Mouse (Mus musculus): Measurements from ENCODE around the gene Trim46. TPM values are rescaled to one million over a fixed set of nuclear protein-coding genes. Genes with fewer than 3 reads are reported as not detected.

Gene Trim46
- polyA plus RNA-seq (2015; fragmentation: Nextera tagmentation; extraction: Ambion mirVana): 2.7 and 3.3 TPM in 2 replicates

DNA sequence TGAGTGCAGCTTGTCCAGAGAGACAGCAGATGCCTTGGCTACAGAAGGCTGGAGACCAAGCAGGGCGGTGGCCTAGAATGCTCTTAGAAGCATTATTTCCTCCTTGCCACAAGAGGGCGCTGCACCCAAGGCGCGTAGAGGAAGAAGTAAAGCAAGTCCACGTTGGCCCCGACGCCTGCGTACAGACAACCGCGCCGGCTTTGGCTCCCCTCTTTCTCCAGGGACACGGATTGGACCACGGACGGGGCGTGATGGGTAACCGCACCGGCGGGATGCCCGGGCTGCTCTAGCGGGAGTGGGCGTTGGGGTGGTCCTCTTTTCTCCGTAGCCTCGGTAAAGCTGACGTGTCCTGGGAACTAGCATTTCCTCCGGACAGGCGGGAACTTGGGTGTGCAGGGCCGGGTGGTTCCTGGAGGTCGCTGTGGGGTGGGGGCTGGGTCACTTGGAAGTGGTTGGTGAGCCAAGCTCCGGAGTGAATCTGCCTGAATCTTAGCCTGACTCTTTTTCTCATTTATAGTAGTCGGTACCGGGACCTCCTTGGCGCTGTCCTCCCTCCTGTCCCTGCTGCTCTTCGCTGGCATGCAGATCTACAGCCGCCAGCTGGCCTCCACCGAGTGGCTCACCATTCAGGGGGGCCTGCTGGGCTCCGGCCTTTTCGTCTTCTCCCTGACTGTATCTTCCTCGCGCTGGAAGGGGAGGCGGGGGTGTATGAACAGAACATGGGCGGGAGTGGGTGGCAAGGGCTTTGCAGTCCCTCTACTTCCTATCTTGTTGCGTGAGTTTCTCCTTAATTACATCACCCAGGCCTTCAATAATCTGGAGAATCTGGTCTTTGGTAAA is at the start of gene Trim46:
Gene Trim46 (minus strand): TSS at position 49 of the 840 bp plus-strand sequence.
- WGBS: under 1% methylated on average over 42 of the region's 42 CpGs
- ATAC-seq (ENCODE audit: low FRiP score, low TSS enrichment): peak; percentile 62

DNA sequence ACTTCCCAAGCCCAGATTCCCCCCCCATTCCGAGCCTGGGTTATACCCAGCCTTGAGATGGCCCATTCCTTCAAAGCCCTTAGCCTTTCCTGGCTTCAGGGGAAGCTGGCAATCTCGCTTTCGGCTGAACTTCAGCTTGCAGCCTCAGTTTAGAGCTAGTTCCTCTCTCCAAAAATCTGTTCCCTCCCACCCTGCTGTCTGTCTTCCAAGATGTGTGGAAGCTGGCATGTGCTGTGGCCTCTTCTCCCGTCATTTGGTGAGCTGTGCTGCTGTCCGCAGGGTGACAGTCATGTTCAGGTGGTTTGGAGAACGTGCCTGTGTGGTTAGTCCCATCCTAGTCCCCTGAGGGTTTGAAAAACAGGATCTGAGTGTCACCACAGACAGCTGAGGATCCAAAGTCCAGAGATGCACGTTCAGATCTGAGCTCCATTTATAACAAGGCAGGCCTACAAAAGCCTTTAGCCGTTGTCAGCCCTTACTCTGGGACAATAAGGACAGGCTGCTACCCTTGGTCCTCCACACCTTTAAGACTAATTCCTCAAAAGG is 49.6 kb upstream of the Trim46 start:
- Histone ChIP-seq H3K4me2 (replicated peaks; ENCODE audit: low read depth) (no peak overlapping the region), H3K36me3 (ENCODE audit: control insufficient read depth, insufficient read depth, low read length) (no peaks in the 10 kb centered on the region), H3K27ac (replicated peaks) (no peak overlapping the region), H3K27me3 (ENCODE audit: control insufficient read depth, insufficient read depth, low read length) (no peaks in the 10 kb centered on the region), H3K4me3 (ENCODE audit: low read depth, low read length) (no peak overlapping the region), H3K4me1 (replicated peaks; ENCODE audit: control insufficient read depth, insufficient read depth) (no peaks in the 10 kb centered on the region), H3K9ac (ENCODE audit: low read length) (no peak overlapping the region), H3K9me3 (ENCODE audit: control insufficient read depth, low read length) (no peaks in the 10 kb centered on the region)
- no peak for ATAC-seq (ENCODE audit: low FRiP score, low TSS enrichment)
- WGBS: 78% methylated on average over 8 of the region's 8 CpGs
- no peak for TF ChIP-seq EP300 (optimal IDR thresholded peaks at IDR 0.05)
- no peak for TF ChIP-seq CTCF (IDR thresholded peaks at IDR 0.05; ENCODE audit: low read depth)
- no peak for DNase-seq (ENCODE audit: low spot score)

More for the DNA sequence above, at the start of gene Trim46:
- TF ChIP-seq CTCF (IDR thresholded peaks at IDR 0.05; ENCODE audit: low read depth) (peak; percentile 99), EP300 (optimal IDR thresholded peaks at IDR 0.05) (no peak)
- H3K4me3 ChIP-seq (ENCODE audit: low read depth, low read length): peak within 1 kb of the TSS; percentile 58
- peak within 1 kb of the TSS; percentile 65 for H3K9ac ChIP-seq (ENCODE audit: low read length)
- DNase-seq (ENCODE audit: low spot score): peak; percentile 88
- H3K27me3 ChIP-seq (ENCODE audit: control insufficient read depth, insufficient read depth, low read length): no peaks in the 10 kb centered on the region
- peak within 1 kb of the TSS; percentile 67 for H3K27ac ChIP-seq (replicated peaks)
- H3K9me3 ChIP-seq (ENCODE audit: control insufficient read depth, low read length): no peaks in the 10 kb centered on the region
- H3K36me3 ChIP-seq (ENCODE audit: control insufficient read depth, insufficient read depth, low read length): no peaks in the 10 kb centered on the region
- peak within 1 kb of the TSS; percentile 90 for H3K4me2 ChIP-seq (replicated peaks; ENCODE audit: low read depth)
- peaks cover 6% of the 10 kb centered on the region for H3K4me1 ChIP-seq (replicated peaks; ENCODE audit: control insufficient read depth, insufficient read depth)

- 68% methylated on average over 5 of the region's 5 CpGs for WGBS
- H3K9ac ChIP-seq (ENCODE audit: low read length): no peak overlapping the region
- TF ChIP-seq EP300 (optimal IDR thresholded peaks at IDR 0.05): no peak
- H3K27ac ChIP-seq (replicated peaks): no peak overlapping the region
- DNase-seq (ENCODE audit: low spot score) (no peak), ATAC-seq (ENCODE audit: low FRiP score, low TSS enrichment) (no peak)
- H3K4me2 ChIP-seq (replicated peaks; ENCODE audit: low read depth): no peak overlapping the region
- H3K9me3 ChIP-seq (ENCODE audit: control insufficient read depth, low read length): no peaks in the 10 kb centered on the region
- no peak overlapping the region for H3K4me3 ChIP-seq (ENCODE audit: low read depth, low read length)
- H3K36me3 ChIP-seq (ENCODE audit: control insufficient read depth, insufficient read depth, low read length): no peaks in the 10 kb centered on the region
- H3K4me1 ChIP-seq (replicated peaks; ENCODE audit: control insufficient read depth, insufficient read depth): no peaks in the 10 kb centered on the region
- H3K27me3 ChIP-seq (ENCODE audit: control insufficient read depth, insufficient read depth, low read length): no peaks in the 10 kb centered on the region
These were observed 48.1 kb upstream of the Trim46 start for GRCm38 (mm10) chr3:89294195-89294594.

DNA sequence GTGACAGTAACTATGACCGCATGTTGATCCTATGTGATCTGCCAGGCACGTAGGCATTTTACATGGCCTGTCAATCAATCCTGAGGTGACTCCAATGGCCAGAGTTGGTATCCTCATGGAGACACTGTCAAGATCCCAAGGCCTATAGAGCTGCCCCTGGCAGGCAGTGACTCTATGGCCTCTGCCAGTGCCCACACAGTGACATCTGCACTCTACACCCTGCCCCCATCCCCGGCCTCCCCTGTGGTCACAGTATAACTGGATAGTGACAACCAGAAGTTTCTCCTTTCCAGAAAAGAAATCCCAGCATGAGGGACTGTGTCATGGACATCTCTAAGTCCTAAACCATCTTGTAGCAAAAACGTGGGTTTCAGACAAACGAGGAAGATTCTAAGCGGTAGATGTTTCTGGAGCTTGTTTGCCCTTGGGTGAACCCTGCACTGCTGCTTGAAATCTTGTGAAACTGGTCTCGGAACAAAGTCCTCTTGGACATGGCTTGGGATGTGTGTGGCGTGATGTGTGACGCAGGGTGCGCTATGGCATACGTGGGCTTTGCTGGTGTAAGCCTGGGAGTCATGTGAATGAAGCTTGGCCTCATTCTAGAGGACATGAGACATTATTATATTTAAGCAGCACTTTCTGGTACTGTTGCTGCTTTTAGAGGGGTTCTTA is 47.3 kb upstream of the Trim46 start:
- Histone ChIP-seq H3K27ac (replicated peaks) (no peak overlapping the region), H3K9ac (ENCODE audit: low read length) (no peak overlapping the region), H3K4me2 (replicated peaks; ENCODE audit: low read depth) (no peak overlapping the region), H3K4me1 (replicated peaks; ENCODE audit: control insufficient read depth, insufficient read depth) (no peaks in the 10 kb centered on the region), H3K4me3 (ENCODE audit: low read depth, low read length) (no peak overlapping the region), H3K27me3 (ENCODE audit: control insufficient read depth, insufficient read depth, low read length) (no peaks in the 10 kb centered on the region), H3K36me3 (ENCODE audit: control insufficient read depth, insufficient read depth, low read length) (no peaks in the 10 kb centered on the region), H3K9me3 (ENCODE audit: control insufficient read depth, low read length) (no peaks in the 10 kb centered on the region)
- WGBS: 82% methylated on average over 11 of the region's 11 CpGs
- TF ChIP-seq CTCF (IDR thresholded peaks at IDR 0.05; ENCODE audit: low read depth) (no peak), EP300 (optimal IDR thresholded peaks at IDR 0.05) (no peak)
- DNase-seq (ENCODE audit: low spot score) (no peak), ATAC-seq (ENCODE audit: low FRiP score, low TSS enrichment) (no peak)

- H3K4me1 ChIP-seq (replicated peaks; ENCODE audit: control insufficient read depth, insufficient read depth): no peaks in the 10 kb centered on the region
- no peak for DNase-seq (ENCODE audit: low spot score)
- WGBS: 71% methylated on average over 5 of the region's 5 CpGs
- H3K27ac ChIP-seq (replicated peaks): no peak overlapping the region
- no peaks in the 10 kb centered on the region for H3K36me3 ChIP-seq (ENCODE audit: control insufficient read depth, insufficient read depth, low read length)
- no peak overlapping the region for H3K9ac ChIP-seq (ENCODE audit: low read length)
- no peaks in the 10 kb centered on the region for H3K9me3 ChIP-seq (ENCODE audit: control insufficient read depth, low read length)
- no peak overlapping the region for H3K4me2 ChIP-seq (replicated peaks; ENCODE audit: low read depth)
- TF ChIP-seq CTCF (IDR thresholded peaks at IDR 0.05; ENCODE audit: low read depth) (no peak), EP300 (optimal IDR thresholded peaks at IDR 0.05) (no peak)
- H3K27me3 ChIP-seq (ENCODE audit: control insufficient read depth, insufficient read depth, low read length): no peaks in the 10 kb centered on the region
- no peak for ATAC-seq (ENCODE audit: low FRiP score, low TSS enrichment)
- H3K4me3 ChIP-seq (ENCODE audit: low read depth, low read length): no peak overlapping the region
These were observed 46.2 kb upstream of the Trim46 start for GRCm38 (mm10) chr3:89292303-89292702.

Measured in stomach, postnatal 0 days (tissue).